Comparison of ENCODE assay signal across 9 mouse cellular contexts in the genomic region with DNA sequence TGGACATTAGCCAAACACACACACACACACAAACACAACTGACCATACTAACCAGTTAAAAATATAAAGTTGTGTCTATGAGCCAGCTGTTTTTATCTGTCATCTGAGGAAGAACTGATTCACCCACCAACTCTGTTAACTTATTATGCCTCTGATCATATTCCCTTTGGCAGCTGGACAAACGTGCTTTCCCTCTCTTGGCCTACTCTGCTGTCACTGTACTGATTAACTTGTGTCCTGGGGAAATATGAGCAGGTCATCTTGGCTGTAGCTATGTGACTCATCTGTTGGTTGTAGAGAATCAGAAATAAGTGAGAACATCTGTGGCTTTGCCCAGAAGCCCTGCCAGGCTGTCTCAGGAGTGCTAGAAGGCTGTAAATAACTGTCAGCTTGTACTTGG.
DNase-seq lines count a peak whose midpoint lies in the region; ATAC-seq lines count a peak whose summit lies in the region.
"Had no signal": no experiment of that assay in that cellular context is flagged by ENCODE, and none has a peak within 500 bp of the region (broad histone marks: within the 10 kb centered on the region; RNA-seq: fewer than 3 reads in every experiment).

No protein-coding gene starts in this region.

- DNase-seq in embryonic facial prominence, embryonic 14.5 days (ENCODE audit: low spot score) = peak; percentile 73
- no peak for DNase-seq in embryonic facial prominence, embryonic 10.5 days (ENCODE audit: low spot score)
- peak; percentile 10 for DNase-seq in urinary bladder, postnatal 14 days (ENCODE audit: low spot score)
- no peak for DNase-seq in urinary bladder, postnatal 4 days (ENCODE audit: low spot score in 2 of 2)
- peak; percentile 90 for DNase-seq in kidney, adult 9 months
- no peak for DNase-seq in c-Kit-positive CD71-positive TER-119-positive erythroid progenitor cells, embryonic 14.5 days (ENCODE audit: low spot score)
- DNase-seq: thymus, postnatal 14 days had no signal

- WGBS in embryonic facial prominence, embryonic 14.5 days = 19% methylated on average over 1 of the region's 1 CpGs
- 32% methylated on average over 1 of the region's 1 CpGs for WGBS in embryonic facial prominence, embryonic 10.5 days
- 84% methylated on average over 1 of the region's 1 CpGs for WGBS in forebrain, embryonic 15.5 days
- WGBS in midbrain, embryonic 13.5 days = 77% methylated on average over 1 of the region's 1 CpGs

- H3K27me3 ChIP-seq in embryonic facial prominence, embryonic 14.5 days (replicated peaks; ENCODE audit: control insufficient read depth, insufficient read depth, low read length) = no peaks in the 10 kb centered on the region
- H3K27me3 ChIP-seq in embryonic facial prominence, embryonic 10.5 days (replicated peaks; ENCODE audit: low read depth, poor library complexity, severe bottlenecking) = no peaks in the 10 kb centered on the region
- H3K27me3 ChIP-seq in forebrain, embryonic 15.5 days = no peaks in the 10 kb centered on the region
- no peaks in the 10 kb centered on the region for H3K27me3 ChIP-seq in midbrain, embryonic 13.5 days

- H3K4me3 ChIP-seq in embryonic facial prominence, embryonic 14.5 days (ENCODE audit: low read depth, low read length) = no peak overlapping the region
- no peak overlapping the region for H3K4me3 ChIP-seq in embryonic facial prominence, embryonic 10.5 days
- H3K4me3 ChIP-seq in forebrain, embryonic 15.5 days = no peak overlapping the region
- H3K4me3 ChIP-seq in midbrain, embryonic 13.5 days (replicated peaks) = no peak overlapping the region

- H3K4me2 ChIP-seq in embryonic facial prominence, embryonic 14.5 days (ENCODE audit: low read depth, low read length) = no peak overlapping the region
- no peak overlapping the region for H3K4me2 ChIP-seq in forebrain, embryonic 15.5 days (replicated peaks)
- H3K4me2 ChIP-seq in midbrain, embryonic 13.5 days (replicated peaks) = no peak overlapping the region

- ATAC-seq in embryonic facial prominence, embryonic 14.5 days (ENCODE audit: low read depth) = peak; percentile 70
- no peak for ATAC-seq in forebrain, embryonic 15.5 days (replicated peaks)
- ATAC-seq in midbrain, embryonic 13.5 days = no peak

- H3K9ac ChIP-seq in embryonic facial prominence, embryonic 14.5 days (ENCODE audit: low read depth, low read length) = no peak overlapping the region
- no peak overlapping the region for H3K9ac ChIP-seq in forebrain, embryonic 15.5 days (replicated peaks)
- no peak overlapping the region for H3K9ac ChIP-seq in midbrain, embryonic 13.5 days (replicated peaks)

- H3K9me3 ChIP-seq in embryonic facial prominence, embryonic 14.5 days (ENCODE audit: control insufficient read depth, low read length) = no peaks in the 10 kb centered on the region
- no peaks in the 10 kb centered on the region for H3K9me3 ChIP-seq in embryonic facial prominence, embryonic 10.5 days
- H3K9me3 ChIP-seq in forebrain, embryonic 15.5 days = no peaks in the 10 kb centered on the region
- no peaks in the 10 kb centered on the region for H3K9me3 ChIP-seq in midbrain, embryonic 13.5 days

- no peak overlapping the region for H3K27ac ChIP-seq in embryonic facial prominence, embryonic 14.5 days (replicated peaks; ENCODE audit: low read depth, low read length)
- H3K27ac ChIP-seq in embryonic facial prominence, embryonic 10.5 days (replicated peaks) = no peak overlapping the region
- no peak overlapping the region for H3K27ac ChIP-seq in forebrain, embryonic 15.5 days (replicated peaks)
- no peak overlapping the region for H3K27ac ChIP-seq in midbrain, embryonic 13.5 days

- H3K4me1 ChIP-seq in embryonic facial prominence, embryonic 14.5 days (ENCODE audit: control insufficient read depth, insufficient read depth, low read length) = no peaks in the 10 kb centered on the region
- peaks cover 3% of the 10 kb centered on the region; the same call in 1 of the 2 replicates for H3K4me1 ChIP-seq in embryonic facial prominence, embryonic 10.5 days
- no peaks in the 10 kb centered on the region for H3K4me1 ChIP-seq in forebrain, embryonic 15.5 days
- H3K4me1 ChIP-seq in midbrain, embryonic 13.5 days (replicated peaks) = no peaks in the 10 kb centered on the region

- no peaks in the 10 kb centered on the region for H3K36me3 ChIP-seq in embryonic facial prominence, embryonic 14.5 days (ENCODE audit: control insufficient read depth, insufficient read depth, low read length)
- H3K36me3 ChIP-seq in embryonic facial prominence, embryonic 10.5 days (replicated peaks) = no peaks in the 10 kb centered on the region
- no peaks in the 10 kb centered on the region for H3K36me3 ChIP-seq in forebrain, embryonic 15.5 days
- H3K36me3 ChIP-seq in midbrain, embryonic 13.5 days = no peaks in the 10 kb centered on the region

Comparison
In these comparisons a context has a peak if more than half of its experiments do, and no peak if none do; other contexts are left out.
1. DNase-seq: peak in embryonic facial prominence, embryonic 14.5 days (single experiment), urinary bladder, postnatal 14 days (single experiment) and kidney, adult 9 months (single experiment); none in embryonic facial prominence, embryonic 10.5 days (single experiment), urinary bladder, postnatal 4 days (0 of 2) and c-Kit-positive CD71-positive TER-119-positive erythroid progenitor cells, embryonic 14.5 days (single experiment).